Mouse (Mus musculus): ENCODE data around the gene Pde4dip. TPM values are rescaled to one million over a fixed set of nuclear protein-coding genes. Genes with fewer than 3 reads are reported as not detected.
A peak's percentile ranks its signal among the peaks of the same experiment; 100 is the strongest.

Pde4dip gene
- 82.1 and 83.9 TPM in 2 replicates for polyA plus RNA-seq (2015; fragmentation: Nextera tagmentation; extraction: Ambion mirVana)

- Histone ChIP-seq H3K4me3 (replicated peaks; ENCODE audit: low read length) (peak within 1 kb of the TSS; percentile 57), H3K4me1 (replicated peaks; ENCODE audit: control insufficient read depth, insufficient read depth, low read length) (peaks cover 3% of the 10 kb centered on the region), H3K36me3 (ENCODE audit: control insufficient read depth, insufficient read depth) (no peaks in the 10 kb centered on the region), H3K9me3 (ENCODE audit: control insufficient read depth, low read length) (no peaks in the 10 kb centered on the region), H3K27me3 (replicated peaks; ENCODE audit: control insufficient read depth, insufficient read depth, low read length) (peaks cover 4% of the 10 kb centered on the region), H3K9ac (replicated peaks; ENCODE audit: low read depth, low read length) (peak within 1 kb of the TSS; percentile 67), H3K27ac (ENCODE audit: low read length) (peak within 1 kb of the TSS; percentile 73), H3K4me2 (ENCODE audit: low read length) (peak within 1 kb of the TSS; percentile 68)
- WGBS = under 1% methylated on average over 42 of the region's 44 CpGs
- ATAC-seq = peak; percentile 78
Observed at GRCm38 (mm10) chr3:97888168-97888901, at the start of gene Pde4dip. Gene Pde4dip (minus strand): TSS chr3:97888707.

DNA sequence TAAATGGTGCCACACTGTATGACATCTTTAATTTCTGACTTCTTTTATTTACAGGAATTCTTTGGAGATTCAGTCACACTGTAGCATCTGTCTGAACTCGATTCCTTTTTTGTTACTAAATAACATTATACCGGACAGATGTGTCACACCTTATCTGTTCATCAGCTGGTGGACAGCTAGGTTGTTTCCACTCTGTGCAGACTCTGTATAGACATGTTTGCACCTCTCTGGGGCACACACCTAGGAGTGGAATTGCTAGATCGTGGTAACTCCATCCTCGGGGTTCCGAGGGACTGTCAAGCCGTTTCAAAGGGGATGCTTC lies 49.4 kb upstream of the Pde4dip start:
- Histone ChIP-seq H3K9me3 (ENCODE audit: control insufficient read depth, low read length) (no peaks in the 10 kb centered on the region), H3K4me1 (replicated peaks; ENCODE audit: control insufficient read depth, insufficient read depth, low read length) (peaks cover 37% of the 10 kb centered on the region), H3K27ac (ENCODE audit: low read length) (no peak overlapping the region), H3K36me3 (ENCODE audit: control insufficient read depth, insufficient read depth) (no peaks in the 10 kb centered on the region), H3K9ac (replicated peaks; ENCODE audit: low read depth, low read length) (no peak overlapping the region), H3K27me3 (replicated peaks; ENCODE audit: control insufficient read depth, insufficient read depth, low read length) (no peaks in the 10 kb centered on the region), H3K4me2 (ENCODE audit: low read length) (no peak overlapping the region), H3K4me3 (replicated peaks; ENCODE audit: low read length) (no peak overlapping the region)
- 58% methylated on average over 6 of the region's 6 CpGs for WGBS
- ATAC-seq = no peak

DNA sequence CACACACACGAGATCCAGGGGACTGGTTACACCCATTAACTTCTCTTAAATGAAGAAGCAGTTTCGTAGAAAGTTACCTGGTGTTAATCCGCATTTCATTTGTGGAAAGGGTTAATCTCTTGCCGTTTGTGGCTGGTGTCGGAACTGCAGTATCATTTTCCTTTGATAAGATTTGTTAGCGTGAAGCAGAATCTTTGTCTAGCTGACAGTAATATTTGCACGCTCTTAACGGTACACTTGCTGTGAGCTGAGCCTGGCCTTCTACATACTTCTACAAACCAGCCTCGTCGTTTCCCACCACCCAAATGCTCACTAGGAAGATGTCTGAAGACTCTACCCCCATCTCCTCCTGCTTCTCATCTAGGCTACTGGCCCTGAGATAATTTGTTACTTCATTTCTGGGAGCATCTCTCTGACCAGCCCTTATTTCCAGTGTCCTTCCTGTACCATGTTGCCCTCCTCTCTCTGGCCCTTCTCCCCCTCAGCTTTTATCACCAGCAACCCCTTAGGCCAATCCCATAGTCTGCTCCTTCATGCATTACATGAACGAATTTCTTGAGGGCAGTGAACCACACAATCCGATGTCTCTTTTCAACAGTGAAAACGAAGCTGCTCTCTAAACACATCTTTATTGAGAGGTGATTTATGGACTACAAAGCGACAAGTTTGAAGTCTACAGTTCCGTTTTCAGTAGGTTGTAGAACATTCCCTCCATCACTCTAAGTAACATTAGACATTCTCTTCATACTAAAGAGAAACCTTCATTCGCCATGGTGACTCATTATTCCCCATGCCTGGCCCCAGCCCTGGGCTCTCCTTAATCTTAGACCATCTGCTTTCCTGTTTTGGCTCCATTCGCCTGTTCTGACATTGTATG lies 48.8 kb upstream of the Pde4dip start:
- ATAC-seq = no peak; the same call in 1 of the 2 replicates
- no peak overlapping the region for H3K27ac ChIP-seq (ENCODE audit: low read length)

GRCm38 (mm10) chr3:97934331-97935300 lies 46.1 kb upstream of the Pde4dip start:
- H3K4me2 ChIP-seq (ENCODE audit: low read length) = no peak overlapping the region
- H3K27me3 ChIP-seq (replicated peaks; ENCODE audit: control insufficient read depth, insufficient read depth, low read length) = 0 out of 2 replicates have a peak, but pooled peaks cover 2% of the 10 kb centered on the region
- no peaks in the 10 kb centered on the region for H3K9me3 ChIP-seq (ENCODE audit: control insufficient read depth, low read length)
- H3K36me3 ChIP-seq (ENCODE audit: control insufficient read depth, insufficient read depth) = no peaks in the 10 kb centered on the region
- no peak overlapping the region for H3K27ac ChIP-seq (ENCODE audit: low read length)
- no peak overlapping the region for H3K4me3 ChIP-seq (replicated peaks; ENCODE audit: low read length)
- WGBS = 85% methylated on average over 6 of the region's 6 CpGs
- no peak for ATAC-seq
- peaks cover 21% of the 10 kb centered on the region for H3K4me1 ChIP-seq (replicated peaks; ENCODE audit: control insufficient read depth, insufficient read depth, low read length)
- no peak overlapping the region for H3K9ac ChIP-seq (replicated peaks; ENCODE audit: low read depth, low read length)

More for the DNA sequence above, 48.8 kb upstream of the Pde4dip start:
- H3K36me3 ChIP-seq (ENCODE audit: control insufficient read depth, insufficient read depth) = no peaks in the 10 kb centered on the region
- H3K4me1 ChIP-seq (replicated peaks; ENCODE audit: control insufficient read depth, insufficient read depth, low read length) = peaks cover 33% of the 10 kb centered on the region
- H3K9ac ChIP-seq (replicated peaks; ENCODE audit: low read depth, low read length) = 0 out of 2 replicates have a peak overlapping the region, but pooled peaks have one; percentile 22
- H3K4me2 ChIP-seq (ENCODE audit: low read length) = no peak overlapping the region
- 44% methylated on average over 17 of the region's 17 CpGs for WGBS
- H3K9me3 ChIP-seq (ENCODE audit: control insufficient read depth, low read length) = no peaks in the 10 kb centered on the region
- no peak overlapping the region for H3K4me3 ChIP-seq (replicated peaks; ENCODE audit: low read length)
- no peaks in the 10 kb centered on the region for H3K27me3 ChIP-seq (replicated peaks; ENCODE audit: control insufficient read depth, insufficient read depth, low read length)

DNA sequence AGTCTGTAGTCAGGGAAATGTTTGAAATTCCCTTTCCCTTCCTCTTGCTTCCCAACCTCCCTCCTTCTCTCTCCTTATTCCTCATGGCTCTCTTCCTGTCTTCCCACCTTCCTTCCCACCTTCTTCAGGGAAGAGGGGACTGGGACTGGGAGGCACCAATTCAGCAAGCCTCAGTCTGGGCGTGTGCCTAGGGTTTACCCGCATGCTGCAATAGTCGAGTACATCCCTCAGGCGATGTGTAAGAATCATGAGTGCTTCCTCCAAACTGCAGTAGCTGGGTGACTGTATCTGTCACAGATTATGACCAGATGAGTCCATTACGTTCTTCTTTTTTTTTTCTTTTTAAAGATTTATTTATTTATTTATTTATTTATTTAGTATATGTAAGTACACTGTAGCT lies 45.3 kb upstream of the Pde4dip start:
- no peak overlapping the region for H3K4me3 ChIP-seq (replicated peaks; ENCODE audit: low read length)

GRCm38 (mm10) chr3:97933251-97933650 lies 44.7 kb upstream of the Pde4dip start:
- no peaks in the 10 kb centered on the region for H3K9me3 ChIP-seq (ENCODE audit: control insufficient read depth, low read length)
- no peak overlapping the region for H3K4me2 ChIP-seq (ENCODE audit: low read length)
- H3K27me3 ChIP-seq (replicated peaks; ENCODE audit: control insufficient read depth, insufficient read depth, low read length) = 0 out of 2 replicates have a peak, but pooled peaks cover 2% of the 10 kb centered on the region
- 44% methylated on average over 6 of the region's 6 CpGs for WGBS
- no peak overlapping the region for H3K4me3 ChIP-seq (replicated peaks; ENCODE audit: low read length)
- ATAC-seq = no peak
- H3K9ac ChIP-seq (replicated peaks; ENCODE audit: low read depth, low read length) = no peak overlapping the region
- H3K36me3 ChIP-seq (ENCODE audit: control insufficient read depth, insufficient read depth) = no peaks in the 10 kb centered on the region
- peaks cover 12% of the 10 kb centered on the region for H3K4me1 ChIP-seq (replicated peaks; ENCODE audit: control insufficient read depth, insufficient read depth, low read length)
- no peak overlapping the region for H3K27ac ChIP-seq (ENCODE audit: low read length)

More for the DNA sequence above, 45.3 kb upstream of the Pde4dip start:
- no peak overlapping the region for H3K4me2 ChIP-seq (ENCODE audit: low read length)
- H3K9me3 ChIP-seq (ENCODE audit: control insufficient read depth, low read length) = no peaks in the 10 kb centered on the region
- no peak overlapping the region for H3K27ac ChIP-seq (ENCODE audit: low read length)
- H3K4me1 ChIP-seq (replicated peaks; ENCODE audit: control insufficient read depth, insufficient read depth, low read length) = peaks cover 13% of the 10 kb centered on the region
- ATAC-seq = no peak
- 0 out of 2 replicates have a peak, but pooled peaks cover 2% of the 10 kb centered on the region for H3K27me3 ChIP-seq (replicated peaks; ENCODE audit: control insufficient read depth, insufficient read depth, low read length)
- no peak overlapping the region for H3K9ac ChIP-seq (replicated peaks; ENCODE audit: low read depth, low read length)
- WGBS = 90% methylated on average over 5 of the region's 5 CpGs
- no peaks in the 10 kb centered on the region for H3K36me3 ChIP-seq (ENCODE audit: control insufficient read depth, insufficient read depth)

DNA sequence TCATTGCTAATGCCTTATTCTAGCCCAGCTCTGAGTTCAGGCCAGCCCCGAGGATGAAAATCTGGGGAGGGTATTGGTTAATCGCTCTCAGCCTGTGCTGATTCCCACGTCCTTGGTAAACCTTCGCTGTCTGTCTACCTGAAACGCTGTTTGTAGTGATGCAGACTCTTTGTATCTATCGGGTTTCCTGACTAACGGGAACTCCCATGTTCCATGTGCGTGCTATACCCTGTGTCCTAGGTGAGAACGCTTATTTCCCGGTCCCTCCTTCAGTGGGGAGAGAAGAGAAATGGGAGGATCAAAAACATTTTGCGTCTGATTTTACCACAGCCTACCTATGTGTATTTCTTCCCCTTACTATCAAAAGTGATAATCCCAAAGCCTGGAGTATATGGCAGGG lies 44.3 kb upstream of the Pde4dip start:
- WGBS = 55% methylated on average over 11 of the region's 11 CpGs
- Histone ChIP-seq H3K4me1 (replicated peaks; ENCODE audit: control insufficient read depth, insufficient read depth, low read length) (peaks cover 12% of the 10 kb centered on the region), H3K4me2 (ENCODE audit: low read length) (no peak overlapping the region), H3K27me3 (replicated peaks; ENCODE audit: control insufficient read depth, insufficient read depth, low read length) (0 out of 2 replicates have a peak, but pooled peaks cover 2% of the 10 kb centered on the region), H3K36me3 (ENCODE audit: control insufficient read depth, insufficient read depth) (no peaks in the 10 kb centered on the region), H3K4me3 (replicated peaks; ENCODE audit: low read length) (no peak overlapping the region), H3K9ac (replicated peaks; ENCODE audit: low read depth, low read length) (no peak overlapping the region), H3K27ac (ENCODE audit: low read length) (no peak overlapping the region), H3K9me3 (ENCODE audit: control insufficient read depth, low read length) (no peaks in the 10 kb centered on the region)
- no peak for ATAC-seq

- peaks cover 8% of the 10 kb centered on the region for H3K4me1 ChIP-seq (replicated peaks; ENCODE audit: control insufficient read depth, insufficient read depth, low read length)
- no peaks in the 10 kb centered on the region for H3K9me3 ChIP-seq (ENCODE audit: control insufficient read depth, low read length)
- no peak overlapping the region for H3K9ac ChIP-seq (replicated peaks; ENCODE audit: low read depth, low read length)
- H3K27me3 ChIP-seq (replicated peaks; ENCODE audit: control insufficient read depth, insufficient read depth, low read length) = 0 out of 2 replicates have a peak, but pooled peaks cover 2% of the 10 kb centered on the region
- H3K36me3 ChIP-seq (ENCODE audit: control insufficient read depth, insufficient read depth) = no peaks in the 10 kb centered on the region
- WGBS = 34% methylated on average over 10 of the region's 10 CpGs
- no peak overlapping the region for H3K27ac ChIP-seq (ENCODE audit: low read length)
- ATAC-seq = no peak
- H3K4me3 ChIP-seq (replicated peaks; ENCODE audit: low read length) = no peak overlapping the region
- no peak overlapping the region for H3K4me2 ChIP-seq (ENCODE audit: low read length)
Observed at GRCm38 (mm10) chr3:97932131-97932530, 43.6 kb upstream of the Pde4dip start.

All from forebrain, embryonic 16.5 days (tissue).